Mouse (Mus musculus): ENCODE results near the gene Rmi1. TPM values are rescaled to one million over a fixed set of nuclear protein-coding genes. Genes with fewer than 3 reads are reported as not detected.
A peak's percentile ranks its signal among the peaks of the same experiment; 100 is the strongest.
"Not testable (repeated sequence)": the region's sequence is repeated elsewhere in the genome, so short reads cannot be mapped to it uniquely, and the experiment has no call there.

The Rmi1 gene
- polyA plus RNA-seq, 1 experiment from 2014 or later, result 30.9 TPM

GRCm38 (mm10) chr13:58452651-58453413, 50.8 kb downstream of the Rmi1 start:
- Histone ChIP-seq H3K27me3 (ENCODE audit: low read depth, poor library complexity, severe bottlenecking) (peaks cover 59% of the 10 kb centered on the region), H3K27ac (0 out of 2 replicates have a peak overlapping the region, but pooled peaks have one; percentile 6), H3K4me1 (peaks cover 23% of the 10 kb centered on the region; the same call in 1 of the 2 replicates), H3K4me3 (peak overlapping the region; percentile 41), H3K36me3 (no peaks in the 10 kb centered on the region), H3K9me3 (replicated peaks) (no peaks in the 10 kb centered on the region)
- WGBS, result 16% methylated on average over 32 of the region's 32 CpGs
- DNase-seq (ENCODE audit: low spot score), result peak; percentile 53

GRCm38 (mm10) chr13:58453541-58453940, 51.5 kb downstream of the Rmi1 start:
- Histone ChIP-seq H3K27me3 (ENCODE audit: low read depth, poor library complexity, severe bottlenecking) (peaks cover 59% of the 10 kb centered on the region), H3K27ac (no peak overlapping the region), H3K9me3 (replicated peaks) (no peaks in the 10 kb centered on the region), H3K4me1 (peaks cover 23% of the 10 kb centered on the region; the same call in 1 of the 2 replicates), H3K36me3 (no peaks in the 10 kb centered on the region), H3K4me3 (peak overlapping the region; percentile 41; the same call in 1 of the 2 replicates)
- WGBS, result 23% methylated on average over 10 of the region's 10 CpGs
- DNase-seq (ENCODE audit: low spot score), result no peak

- no peaks in the 10 kb centered on the region for H3K9me3 ChIP-seq (replicated peaks)
Observed at GRCm38 (mm10) chr13:58456547-58456946, 54.5 kb downstream of the Rmi1 start.

DNA sequence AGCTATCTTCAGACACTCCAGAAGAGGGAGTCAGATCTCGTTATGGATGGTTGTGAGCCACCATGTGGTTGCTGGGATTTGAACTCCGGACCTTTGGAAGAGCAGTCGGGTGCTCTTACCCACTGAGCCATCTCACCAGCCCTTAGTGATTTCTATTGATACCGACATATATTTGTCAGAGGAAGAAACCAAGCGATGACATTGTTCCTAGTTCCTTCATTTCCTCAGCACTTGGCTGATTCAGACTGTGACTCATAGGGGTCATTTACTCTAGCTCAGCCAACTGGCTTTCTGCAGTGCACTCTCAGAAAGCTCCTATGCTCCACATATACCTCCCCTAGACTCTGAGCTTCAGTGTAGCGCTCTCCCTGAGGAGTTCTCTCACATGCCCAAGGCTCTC, 56.8 kb downstream of the Rmi1 start:
- H3K36me3 ChIP-seq; DNase-seq (ENCODE audit: low spot score); H3K27ac ChIP-seq; H3K4me1 ChIP-seq; H3K9me3 ChIP-seq (replicated peaks); H3K4me3 ChIP-seq: not testable (repeated sequence)
- WGBS, result 85% methylated on average over 6 of the region's 6 CpGs
- peaks cover 28% of the 10 kb centered on the region for H3K27me3 ChIP-seq (ENCODE audit: low read depth, poor library complexity, severe bottlenecking)

More at GRCm38 (mm10) chr13:58456547-58456946, 54.5 kb downstream of the Rmi1 start:
- H3K36me3 ChIP-seq, result no peaks in the 10 kb centered on the region
- 87% methylated on average over 10 of the region's 10 CpGs for WGBS
- H3K27me3 ChIP-seq (ENCODE audit: low read depth, poor library complexity, severe bottlenecking), result peaks cover 50% of the 10 kb centered on the region
- no peak for DNase-seq (ENCODE audit: low spot score)
- peaks cover 17% of the 10 kb centered on the region; the same call in 1 of the 2 replicates for H3K4me1 ChIP-seq
- no peak overlapping the region for H3K27ac ChIP-seq
- no peak overlapping the region for H3K4me3 ChIP-seq

MicroRNAs encoded within 50 kb of the gene (microRNA counts, 519-probe panel; counts per million panel counts)
- 4,574 counts per million, percentile 82 among the panel's probes with 10 or more counts for microRNA mmu-miR-7a

Small RNA genes within 50 kb of the gene (microRNA-seq; reads per million reads assigned to microRNA genes)
- 149 reads per million, percentile 53 among the genes with 10 or more reads in this experiment for gene Mir7-1

Other genes with a start within 250 kb of the Rmi1 start
- gene Idnk, start 244.6 kb upstream of the Rmi1 start, polyA plus RNA-seq (2016; fragmentation: Nextera tagmentation; extraction: Ambion mirVana), result 36.1 and 37.7 TPM in 2 replicates
- 153 and 158 TPM in 2 replicates for gene Ubqln1, start 186.6 kb upstream of the Rmi1 start, polyA plus RNA-seq (2016; fragmentation: Nextera tagmentation; extraction: Ambion mirVana)
- gene Gkap1, start 126.5 kb upstream of the Rmi1 start, polyA plus RNA-seq (2016; fragmentation: Nextera tagmentation; extraction: Ambion mirVana), result 10.6 and 12.8 TPM in 2 replicates
- gene Kif27, start 43.1 kb upstream of the Rmi1 start, polyA plus RNA-seq (2016; fragmentation: Nextera tagmentation; extraction: Ambion mirVana), result 0.58 and 0.78 TPM in 2 replicates
- gene 2210016F16Rik, start 17.0 kb upstream of the Rmi1 start, polyA plus RNA-seq (2016; fragmentation: Nextera tagmentation; extraction: Ambion mirVana), result 23.5 and 24.5 TPM in 2 replicates
- 1,833 and 2,064 TPM in 2 replicates for gene Hnrnpk, start 1.1 kb downstream of the Rmi1 start, polyA plus RNA-seq (2016; fragmentation: Nextera tagmentation; extraction: Ambion mirVana)
- 0.15 TPM in 1 of 2 replicates, not detected in the other for gene Slc28a3, start 208.6 kb downstream of the Rmi1 start, polyA plus RNA-seq (2016; fragmentation: Nextera tagmentation; extraction: Ambion mirVana)